Mouse (Mus musculus) urinary bladder, adult 2 months (tissue): ENCODE measurements around the gene Cers2. TPM values are rescaled to one million over a fixed set of nuclear protein-coding genes. Genes with fewer than 3 reads are reported as not detected.

Experiments used
- polyA plus RNA-seq: library from polyadenylated mRNA; depleted of rRNA; stranded (reverse); fragments of >200 nt; gene quantifications from 2 replicates; pipeline ENCODE4 v1.2.3, GENCODE M21; 2012; rRNA removed

Gene Cers2
- polyA plus RNA-seq, 1 experiment = 126 TPM

Other genes with a start within 250 kb of the Cers2 start
- 27.2 and 28.2 TPM in 2 replicates for gene Pip5k1a, start 207.9 kb upstream of the Cers2 start, polyA plus RNA-seq
- 70.9 and 76.2 TPM in 2 replicates for gene Vps72, start 203.8 kb upstream of the Cers2 start, polyA plus RNA-seq
- 1.2 and 1.5 TPM in 2 replicates for gene Tmod4, start 190.3 kb upstream of the Cers2 start, polyA plus RNA-seq
- 84.2 and 90.2 TPM in 2 replicates for gene Scnm1, start 180.8 kb upstream of the Cers2 start, polyA plus RNA-seq
- gene Lysmd1, start 180.7 kb upstream of the Cers2 start, polyA plus RNA-seq = 10.4 and 11.0 TPM in 2 replicates
- 8.5 and 8.7 TPM in 2 replicates for gene Tnfaip8l2, start 172.4 kb upstream of the Cers2 start, polyA plus RNA-seq
- gene Sema6c, start 154.3 kb upstream of the Cers2 start, polyA plus RNA-seq = 4.2 and 5.8 TPM in 2 replicates
- gene Gabpb2, start 96.9 kb upstream of the Cers2 start, polyA plus RNA-seq = 21.4 and 21.9 TPM in 2 replicates
- gene Cdc42se1, start 86.1 kb upstream of the Cers2 start, polyA plus RNA-seq = 77.2 and 92.7 TPM in 2 replicates
- 11.0 and 15.4 TPM in 2 replicates for gene Mllt11, start 82.6 kb upstream of the Cers2 start, polyA plus RNA-seq
- 0.47 and 0.58 TPM in 2 replicates for gene Gm128, start 73.2 kb upstream of the Cers2 start, polyA plus RNA-seq
- gene Bnipl, start 63.6 kb upstream of the Cers2 start, polyA plus RNA-seq = 13.5 and 15.1 TPM in 2 replicates
- gene Mindy1, start 33.4 kb upstream of the Cers2 start, polyA plus RNA-seq = 69.7 and 79.9 TPM in 2 replicates
- 19.2 and 20.3 TPM in 2 replicates for gene Prune1, start 32.7 kb upstream of the Cers2 start, polyA plus RNA-seq
- 6.5 and 7.6 TPM in 2 replicates for gene Anxa9, start 7.6 kb upstream of the Cers2 start, polyA plus RNA-seq
- 22.9 and 24.7 TPM in 2 replicates for gene Setdb1, start 42.4 kb downstream of the Cers2 start, polyA plus RNA-seq
- not detected in 2 replicates for gene 4930558C23Rik, start 88.0 kb downstream of the Cers2 start, polyA plus RNA-seq
- 44.8 and 51.4 TPM in 2 replicates for gene Arnt, start 119.6 kb downstream of the Cers2 start, polyA plus RNA-seq
- gene Ctsk, start 184.5 kb downstream of the Cers2 start, polyA plus RNA-seq = 96.1 and 119 TPM in 2 replicates
- gene Ctss, start 212.0 kb downstream of the Cers2 start, polyA plus RNA-seq = 42.9 and 54.4 TPM in 2 replicates
- not detected in 2 replicates for gene Hormad1, start 244.9 kb downstream of the Cers2 start, polyA plus RNA-seq